Mouse (Mus musculus) neural tube, embryonic 12.5 days (tissue): Measurements from ENCODE around the gene Ergic1. TPM values are rescaled to one million over a fixed set of nuclear protein-coding genes. Genes with fewer than 3 reads are reported as not detected.

Experiments
- ATAC-seq: fragments of 200-750 bp; cut with Nextera tagmentation; 2 replicates; pipeline ENCODE4 v1.8.0; 2017; ENCODE audit warnings: low read depth, mild to moderate bottlenecking, moderate TSS enrichment, moderate library complexity; ENCODE audit not compliant: low FRiP score
- H3K27ac ChIP-seq: fragments of 300-500 bp; sonication (generic); 2 replicates; pipeline ENCODE4 v1.5.1; 2016
- H3K27me3 ChIP-seq: fragments of 300-500 bp; sonication (generic); replicated peaks from 2 replicates; pipeline ENCODE4 v1.6.1; 2016; ENCODE audit warnings: mild to moderate bottlenecking
- H3K36me3 ChIP-seq: fragments of 300-500 bp; sonication (generic); 2 replicates; pipeline ENCODE4 v1.6.1; 2016; ENCODE audit warnings: mild to moderate bottlenecking
- H3K4me1 ChIP-seq: fragments of 300-500 bp; sonication (generic); 2 replicates; pipeline ENCODE4 v1.6.1; 2016
- H3K4me2 ChIP-seq: fragments of 300-500 bp; sonication (generic); replicated peaks from 2 replicates; pipeline ENCODE4 v1.6.1; 2016; ENCODE audit warnings: mild to moderate bottlenecking
- H3K4me3 ChIP-seq: fragments of 300-500 bp; sonication (generic); 2 replicates; pipeline ENCODE4 v1.5.1; 2016
- H3K9ac ChIP-seq: fragments of 300-500 bp; sonication (generic); 2 replicates; pipeline ENCODE4 v1.6.1; 2016; ENCODE audit warnings: mild to moderate bottlenecking
- H3K9me3 ChIP-seq: fragments of 300-500 bp; sonication (generic); 2 replicates; pipeline ENCODE4 v1.6.1; 2016; ENCODE audit warnings: mild to moderate bottlenecking
- WGBS: fragments of 180-500 bp; shearing (Covaris S2); methylation state at CpG from one replicate; pipeline ENCODE4 v1.1.7; 2016; 5-methylcytosine and 5-hydroxymethylcytosine counted together
- polyA plus RNA-seq: library from polyadenylated mRNA; unstranded; fragments of >200 nt; fragmentation: Nextera tagmentation; extraction: Ambion mirVana; gene quantifications from 2 replicates; pipeline ENCODE4 v1.2.1, GENCODE M21; 2016

Ergic1 gene
- polyA plus RNA-seq, 1 experiment from 2014 or later: 85.1 TPM

GRCm38 (mm10) chr17:26595448-26596167 is 34.3 kb downstream of the Ergic1 start:
- no peak overlapping the region for H3K9ac ChIP-seq
- no peak for ATAC-seq
- peaks cover 10% of the 10 kb centered on the region; the same call in 1 of the 2 replicates for H3K4me1 ChIP-seq
- H3K9me3 ChIP-seq: no peaks in the 10 kb centered on the region
- no peak overlapping the region for H3K4me3 ChIP-seq
- H3K4me2 ChIP-seq: no peak overlapping the region
- H3K27me3 ChIP-seq: no peaks in the 10 kb centered on the region
- peaks cover 12% of the 10 kb centered on the region for H3K36me3 ChIP-seq
- H3K27ac ChIP-seq: no peak overlapping the region
- WGBS: 73% methylated on average over 7 of the region's 7 CpGs

GRCm38 (mm10) chr17:26596168-26596658 is 34.9 kb downstream of the Ergic1 start:
- Histone ChIP-seq H3K4me3 (no peak overlapping the region), H3K27ac (no peak overlapping the region)
- WGBS: 66% methylated on average over 7 of the region's 7 CpGs

GRCm38 (mm10) chr17:26596856-26597481 is 35.7 kb downstream of the Ergic1 start:
- no peaks in the 10 kb centered on the region for H3K9me3 ChIP-seq
- ATAC-seq: no peak
- H3K27me3 ChIP-seq: no peaks in the 10 kb centered on the region
- H3K4me3 ChIP-seq: no peak overlapping the region
- WGBS: 85% methylated on average over 6 of the region's 6 CpGs
- peaks cover 19% of the 10 kb centered on the region for H3K4me1 ChIP-seq
- H3K4me2 ChIP-seq: no peak overlapping the region
- no peak overlapping the region for H3K27ac ChIP-seq
- peaks cover 12% of the 10 kb centered on the region for H3K36me3 ChIP-seq
- H3K9ac ChIP-seq: no peak overlapping the region

More at GRCm38 (mm10) chr17:26596168-26596658, 34.9 kb downstream of the Ergic1 start:
- Histone ChIP-seq H3K9ac (no peak overlapping the region), H3K4me1 (peaks cover 11% of the 10 kb centered on the region), H3K27me3 (no peaks in the 10 kb centered on the region), H3K9me3 (no peaks in the 10 kb centered on the region), H3K4me2 (no peak overlapping the region), H3K36me3 (peaks cover 12% of the 10 kb centered on the region)
- ATAC-seq: no peak

- no peak for ATAC-seq
Observed at GRCm38 (mm10) chr17:26598845-26599244, 37.6 kb downstream of the Ergic1 start.

GRCm38 (mm10) chr17:26600913-26601447 is 39.7 kb downstream of the Ergic1 start:
- no peak for ATAC-seq
- H3K4me1 ChIP-seq: peaks cover 30% of the 10 kb centered on the region
- H3K4me2 ChIP-seq: no peak overlapping the region
- no peaks in the 10 kb centered on the region for H3K9me3 ChIP-seq
- H3K27me3 ChIP-seq: no peaks in the 10 kb centered on the region
- H3K27ac ChIP-seq: no peak overlapping the region
- H3K9ac ChIP-seq: no peak overlapping the region
- H3K4me3 ChIP-seq: no peak overlapping the region
- 68% methylated on average over 17 of the region's 17 CpGs for WGBS
- H3K36me3 ChIP-seq: peaks cover 10% of the 10 kb centered on the region

More at GRCm38 (mm10) chr17:26598845-26599244, 37.6 kb downstream of the Ergic1 start:
- 0 out of 2 replicates have a peak, but pooled peaks cover 4% of the 10 kb centered on the region for H3K36me3 ChIP-seq
- no peaks in the 10 kb centered on the region for H3K27me3 ChIP-seq
- peaks cover 32% of the 10 kb centered on the region for H3K4me1 ChIP-seq
- 96% methylated on average over 5 of the region's 5 CpGs for WGBS
- no peak overlapping the region for H3K4me2 ChIP-seq
- H3K9ac ChIP-seq: no peak overlapping the region
- no peaks in the 10 kb centered on the region for H3K9me3 ChIP-seq
- no peak overlapping the region for H3K27ac ChIP-seq
- no peak overlapping the region for H3K4me3 ChIP-seq

GRCm38 (mm10) chr17:26601514-26601913 is 40.2 kb downstream of the Ergic1 start:
- no peak for ATAC-seq
- Histone ChIP-seq H3K9me3 (no peaks in the 10 kb centered on the region), H3K36me3 (peaks cover 6% of the 10 kb centered on the region), H3K27ac (no peak overlapping the region), H3K9ac (no peak overlapping the region), H3K4me1 (peaks cover 29% of the 10 kb centered on the region), H3K4me3 (no peak overlapping the region), H3K4me2 (no peak overlapping the region), H3K27me3 (no peaks in the 10 kb centered on the region)
- 72% methylated on average over 6 of the region's 6 CpGs for WGBS

- ATAC-seq: no peak
- Histone ChIP-seq H3K9me3 (no peaks in the 10 kb centered on the region), H3K27ac (no peak overlapping the region), H3K9ac (no peak overlapping the region), H3K4me1 (peaks cover 29% of the 10 kb centered on the region), H3K4me2 (no peak overlapping the region), H3K4me3 (no peak overlapping the region), H3K36me3 (peaks cover 6% of the 10 kb centered on the region), H3K27me3 (no peaks in the 10 kb centered on the region)
- WGBS: 56% methylated on average over 6 of the region's 6 CpGs
Observed at GRCm38 (mm10) chr17:26601926-26602325, 40.6 kb downstream of the Ergic1 start.

GRCm38 (mm10) chr17:26602371-26602885 is 41.1 kb downstream of the Ergic1 start:
- Histone ChIP-seq H3K36me3 (peaks cover 6% of the 10 kb centered on the region), H3K27ac (no peak overlapping the region), H3K4me2 (no peak overlapping the region), H3K4me1 (peaks cover 29% of the 10 kb centered on the region), H3K4me3 (no peak overlapping the region), H3K27me3 (no peaks in the 10 kb centered on the region), H3K9me3 (no peaks in the 10 kb centered on the region), H3K9ac (no peak overlapping the region)
- WGBS: 60% methylated on average over 12 of the region's 12 CpGs
- ATAC-seq: no peak

- H3K4me2 ChIP-seq: no peak overlapping the region
- peaks cover 29% of the 10 kb centered on the region for H3K4me1 ChIP-seq
- no peak overlapping the region for H3K27ac ChIP-seq
- no peaks in the 10 kb centered on the region for H3K27me3 ChIP-seq
- ATAC-seq: no peak
- no peak overlapping the region for H3K4me3 ChIP-seq
- WGBS: 89% methylated on average over 8 of the region's 8 CpGs
- H3K9ac ChIP-seq: no peak overlapping the region
- no peaks in the 10 kb centered on the region for H3K9me3 ChIP-seq
- peaks cover 8% of the 10 kb centered on the region for H3K36me3 ChIP-seq
Observed at GRCm38 (mm10) chr17:26603311-26603710, 42.0 kb downstream of the Ergic1 start.

GRCm38 (mm10) chr17:26605636-26606035 is 44.3 kb downstream of the Ergic1 start:
- H3K4me3 ChIP-seq: no peak overlapping the region
- H3K27ac ChIP-seq: no peak overlapping the region
- H3K36me3 ChIP-seq: peaks cover 30% of the 10 kb centered on the region
- no peaks in the 10 kb centered on the region for H3K9me3 ChIP-seq
- peaks cover 22% of the 10 kb centered on the region for H3K4me1 ChIP-seq
- H3K9ac ChIP-seq: no peak overlapping the region
- ATAC-seq: no peak
- WGBS: 84% methylated on average over 4 of the region's 4 CpGs
- no peak overlapping the region for H3K4me2 ChIP-seq
- H3K27me3 ChIP-seq: no peaks in the 10 kb centered on the region

GRCm38 (mm10) chr17:26606516-26606915 is 45.2 kb downstream of the Ergic1 start:
- ATAC-seq: no peak
- WGBS: 83% methylated on average over 2 of the region's 2 CpGs
- H3K36me3 ChIP-seq: peaks cover 37% of the 10 kb centered on the region
- H3K9ac ChIP-seq: no peak overlapping the region
- H3K9me3 ChIP-seq: no peaks in the 10 kb centered on the region
- no peak overlapping the region for H3K27ac ChIP-seq
- peaks cover 18% of the 10 kb centered on the region for H3K4me1 ChIP-seq
- H3K4me2 ChIP-seq: no peak overlapping the region
- no peak overlapping the region for H3K4me3 ChIP-seq
- H3K27me3 ChIP-seq: no peaks in the 10 kb centered on the region

GRCm38 (mm10) chr17:26608348-26608747 is 47.1 kb downstream of the Ergic1 start:
- no peak overlapping the region for H3K4me2 ChIP-seq
- no peak overlapping the region for H3K27ac ChIP-seq
- H3K9me3 ChIP-seq: no peaks in the 10 kb centered on the region
- no peak overlapping the region for H3K4me3 ChIP-seq
- H3K9ac ChIP-seq: no peak overlapping the region
- H3K27me3 ChIP-seq: no peaks in the 10 kb centered on the region
- WGBS: 96% methylated on average over 3 of the region's 3 CpGs
- H3K36me3 ChIP-seq: peaks cover 46% of the 10 kb centered on the region
- no peak for ATAC-seq
- H3K4me1 ChIP-seq: no peaks in the 10 kb centered on the region
